Mouse (Mus musculus): ENCODE measurements around the gene Kpna7. TPM values are rescaled to one million over a fixed set of nuclear protein-coding genes. Genes with fewer than 3 reads are reported as not detected.

Kpna7 gene
- polyA plus RNA-seq, 1 experiment from 2014 or later: not detected

GRCm38 (mm10) chr5:145119385-145119784 lies 35.6 kb upstream of the Kpna7 start:
- Histone ChIP-seq H3K4me2 (ENCODE audit: low read length) (no peak overlapping the region), H3K9ac (ENCODE audit: low read depth, low read length) (no peak overlapping the region), H3K4me1 (ENCODE audit: control insufficient read depth, insufficient read depth, low read length) (peaks cover 3% of the 10 kb centered on the region; the same call in 1 of the 2 replicates), H3K9me3 (replicated peaks; ENCODE audit: control insufficient read depth, low read length, poor library complexity, severe bottlenecking) (no peaks in the 10 kb centered on the region), H3K36me3 (ENCODE audit: control insufficient read depth, insufficient read depth, low read length) (0 out of 2 replicates have a peak, but pooled peaks cover 4% of the 10 kb centered on the region), H3K27ac (ENCODE audit: low read length) (no peak overlapping the region), H3K4me3 (ENCODE audit: low read depth, low read length) (no peak overlapping the region), H3K27me3 (ENCODE audit: control insufficient read depth, insufficient read depth, low read depth, low read length) (peaks cover 5% of the 10 kb centered on the region)
- WGBS: 89% methylated on average over 2 of the region's 2 CpGs
- no peak for ATAC-seq

DNA sequence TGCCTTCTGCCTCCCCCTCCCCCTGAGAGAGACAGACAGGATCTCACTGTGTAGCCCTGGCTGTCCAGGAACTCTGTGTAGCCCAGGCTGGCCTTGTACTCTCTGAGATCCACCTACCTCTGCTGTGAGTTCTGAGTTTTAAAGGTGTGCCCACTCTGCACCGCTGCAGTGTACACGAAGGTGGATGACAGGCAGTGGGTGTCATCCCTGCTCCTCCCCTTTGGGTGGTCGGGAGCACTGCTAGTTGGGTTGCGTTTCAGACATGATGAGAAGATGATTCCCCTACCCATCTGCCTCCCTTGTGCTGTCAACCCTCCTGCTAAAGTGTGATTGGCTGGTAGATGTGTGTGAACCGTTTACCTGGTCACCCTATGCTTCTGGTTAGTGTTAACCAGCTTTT lies 34.6 kb upstream of the Kpna7 start:
- ATAC-seq: no peak
- H3K9me3 ChIP-seq (replicated peaks; ENCODE audit: control insufficient read depth, low read length, poor library complexity, severe bottlenecking): no peaks in the 10 kb centered on the region

GRCm38 (mm10) chr5:145118005-145118404 lies 34.2 kb upstream of the Kpna7 start:
- Histone ChIP-seq H3K27me3 (ENCODE audit: control insufficient read depth, insufficient read depth, low read depth, low read length) (peaks cover 15% of the 10 kb centered on the region), H3K27ac (ENCODE audit: low read length) (no peak overlapping the region), H3K36me3 (ENCODE audit: control insufficient read depth, insufficient read depth, low read length) (0 out of 2 replicates have a peak, but pooled peaks cover 2% of the 10 kb centered on the region), H3K4me1 (ENCODE audit: control insufficient read depth, insufficient read depth, low read length) (peaks cover 8% of the 10 kb centered on the region), H3K9ac (ENCODE audit: low read depth, low read length) (no peak overlapping the region), H3K9me3 (replicated peaks; ENCODE audit: control insufficient read depth, low read length, poor library complexity, severe bottlenecking) (no peaks in the 10 kb centered on the region), H3K4me2 (ENCODE audit: low read length) (no peak overlapping the region), H3K4me3 (ENCODE audit: low read depth, low read length) (no peak overlapping the region)
- ATAC-seq: no peak
- WGBS: 70% methylated on average over 6 of the region's 6 CpGs

More for the DNA sequence above, 34.6 kb upstream of the Kpna7 start:
- Histone ChIP-seq H3K4me1 (ENCODE audit: control insufficient read depth, insufficient read depth, low read length) (peaks cover 8% of the 10 kb centered on the region), H3K36me3 (ENCODE audit: control insufficient read depth, insufficient read depth, low read length) (0 out of 2 replicates have a peak, but pooled peaks cover 4% of the 10 kb centered on the region), H3K4me2 (ENCODE audit: low read length) (no peak overlapping the region), H3K4me3 (ENCODE audit: low read depth, low read length) (no peak overlapping the region), H3K27ac (ENCODE audit: low read length) (no peak overlapping the region), H3K27me3 (ENCODE audit: control insufficient read depth, insufficient read depth, low read depth, low read length) (peaks cover 13% of the 10 kb centered on the region), H3K9ac (ENCODE audit: low read depth, low read length) (no peak overlapping the region)
- WGBS: 90% methylated on average over 5 of the region's 5 CpGs

DNA sequence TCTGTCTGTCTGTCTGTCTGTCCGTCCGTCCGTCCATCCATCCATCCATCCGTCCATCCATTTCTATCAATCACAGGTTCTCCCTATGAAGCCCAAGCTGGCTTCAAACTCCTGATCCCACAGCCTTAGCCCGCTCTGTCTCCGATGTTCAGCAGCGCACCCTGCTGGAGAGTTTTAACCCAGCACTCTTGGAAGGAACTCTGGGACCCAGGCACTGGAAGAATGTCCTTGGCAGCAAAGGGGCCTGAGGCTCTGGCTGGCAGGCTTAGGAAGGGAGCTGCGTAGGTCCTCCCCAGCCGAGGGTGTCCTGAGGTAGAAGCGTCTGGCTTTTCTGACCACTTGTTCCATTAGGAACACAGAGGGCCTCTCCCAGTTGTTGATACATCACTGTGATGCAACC lies 33.1 kb upstream of the Kpna7 start:
- ATAC-seq: no peak
- H3K4me3 ChIP-seq (ENCODE audit: low read depth, low read length): no peak overlapping the region
- no peak overlapping the region for H3K9ac ChIP-seq (ENCODE audit: low read depth, low read length)
- no peak overlapping the region for H3K4me2 ChIP-seq (ENCODE audit: low read length)
- H3K9me3 ChIP-seq (replicated peaks; ENCODE audit: control insufficient read depth, low read length, poor library complexity, severe bottlenecking): no peaks in the 10 kb centered on the region
- H3K4me1 ChIP-seq (ENCODE audit: control insufficient read depth, insufficient read depth, low read length): peaks cover 8% of the 10 kb centered on the region
- 0 out of 2 replicates have a peak overlapping the region, but pooled peaks have one; percentile 8 for H3K27ac ChIP-seq (ENCODE audit: low read length)
- WGBS: 42% methylated on average over 10 of the region's 10 CpGs
- H3K27me3 ChIP-seq (ENCODE audit: control insufficient read depth, insufficient read depth, low read depth, low read length): peaks cover 15% of the 10 kb centered on the region
- H3K36me3 ChIP-seq (ENCODE audit: control insufficient read depth, insufficient read depth, low read length): no peaks in the 10 kb centered on the region

DNA sequence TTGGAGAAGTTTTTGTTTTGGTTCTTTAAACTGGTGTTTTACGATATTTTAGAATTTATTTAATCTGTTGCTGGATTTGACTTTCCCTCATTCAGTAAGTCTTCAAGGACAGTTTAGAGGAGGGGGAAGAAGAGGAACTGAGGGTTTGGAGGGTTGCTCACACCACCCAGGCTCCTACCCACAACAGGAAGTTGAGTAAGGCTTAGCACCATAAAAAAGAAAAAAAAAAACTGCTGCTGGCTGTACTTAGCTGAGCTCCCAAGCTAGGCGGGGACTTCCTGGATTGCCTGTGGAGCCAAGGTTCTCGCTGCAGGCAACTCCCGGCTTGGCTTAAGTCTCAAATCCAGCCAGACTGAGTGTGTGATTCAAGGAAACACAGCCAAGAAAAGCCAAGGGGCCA lies 32.5 kb upstream of the Kpna7 start:
- H3K4me3 ChIP-seq (ENCODE audit: low read depth, low read length): no peak overlapping the region
- 56% methylated on average over 4 of the region's 4 CpGs for WGBS
- H3K9me3 ChIP-seq (replicated peaks; ENCODE audit: control insufficient read depth, low read length, poor library complexity, severe bottlenecking): no peaks in the 10 kb centered on the region
- H3K27ac ChIP-seq (ENCODE audit: low read length): no peak overlapping the region
- peaks cover 8% of the 10 kb centered on the region for H3K4me1 ChIP-seq (ENCODE audit: control insufficient read depth, insufficient read depth, low read length)
- H3K36me3 ChIP-seq (ENCODE audit: control insufficient read depth, insufficient read depth, low read length): no peaks in the 10 kb centered on the region
- H3K27me3 ChIP-seq (ENCODE audit: control insufficient read depth, insufficient read depth, low read depth, low read length): peaks cover 15% of the 10 kb centered on the region
- H3K9ac ChIP-seq (ENCODE audit: low read depth, low read length): no peak overlapping the region
- no peak for ATAC-seq
- no peak overlapping the region for H3K4me2 ChIP-seq (ENCODE audit: low read length)

GRCm38 (mm10) chr5:145115736-145116135 lies 31.9 kb upstream of the Kpna7 start:
- H3K27me3 ChIP-seq (ENCODE audit: control insufficient read depth, insufficient read depth, low read depth, low read length): peaks cover 15% of the 10 kb centered on the region
- no peak overlapping the region for H3K4me3 ChIP-seq (ENCODE audit: low read depth, low read length)
- no peak overlapping the region for H3K9ac ChIP-seq (ENCODE audit: low read depth, low read length)
- H3K9me3 ChIP-seq (replicated peaks; ENCODE audit: control insufficient read depth, low read length, poor library complexity, severe bottlenecking): no peaks in the 10 kb centered on the region
- no peak overlapping the region for H3K27ac ChIP-seq (ENCODE audit: low read length)
- H3K4me2 ChIP-seq (ENCODE audit: low read length): no peak overlapping the region
- 93% methylated on average over 5 of the region's 5 CpGs for WGBS
- ATAC-seq: no peak
- H3K36me3 ChIP-seq (ENCODE audit: control insufficient read depth, insufficient read depth, low read length): peaks cover 2% of the 10 kb centered on the region; the same call in 1 of the 2 replicates
- H3K4me1 ChIP-seq (ENCODE audit: control insufficient read depth, insufficient read depth, low read length): peaks cover 8% of the 10 kb centered on the region

- Histone ChIP-seq H3K4me2 (ENCODE audit: low read length) (peak overlapping the region; percentile 57), H3K4me3 (ENCODE audit: low read depth, low read length) (peak overlapping the region; percentile 41), H3K4me1 (ENCODE audit: control insufficient read depth, insufficient read depth, low read length) (peaks cover 8% of the 10 kb centered on the region), H3K27me3 (ENCODE audit: control insufficient read depth, insufficient read depth, low read depth, low read length) (peaks cover 15% of the 10 kb centered on the region), H3K36me3 (ENCODE audit: control insufficient read depth, insufficient read depth, low read length) (peaks cover 6% of the 10 kb centered on the region), H3K9me3 (replicated peaks; ENCODE audit: control insufficient read depth, low read length, poor library complexity, severe bottlenecking) (no peaks in the 10 kb centered on the region), H3K9ac (ENCODE audit: low read depth, low read length) (peak overlapping the region; percentile 52), H3K27ac (ENCODE audit: low read length) (no peak overlapping the region)
- ATAC-seq: peak; percentile 34; the same call in 1 of the 2 replicates
- WGBS: 18% methylated on average over 37 of the region's 40 CpGs
Observed at GRCm38 (mm10) chr5:145114606-145115473, 31.0 kb upstream of the Kpna7 start.

GRCm38 (mm10) chr5:145114071-145114605 lies 30.3 kb upstream of the Kpna7 start, which contains the start of gene Arpc1b:
TSS of gene Arpc1b (plus strand) at chr5:145114215.
- Histone ChIP-seq H3K9me3 (replicated peaks; ENCODE audit: control insufficient read depth, low read length, poor library complexity, severe bottlenecking) (no peaks in the 10 kb centered on the region), H3K4me3 (ENCODE audit: low read depth, low read length) (peak within 1 kb of the TSS; percentile 41), H3K27ac (ENCODE audit: low read length) (no peak within 1 kb of the TSS), H3K27me3 (ENCODE audit: control insufficient read depth, insufficient read depth, low read depth, low read length) (peaks cover 15% of the 10 kb centered on the region), H3K4me2 (ENCODE audit: low read length) (peak within 1 kb of the TSS; percentile 57), H3K9ac (ENCODE audit: low read depth, low read length) (peak within 1 kb of the TSS; percentile 52), H3K36me3 (ENCODE audit: control insufficient read depth, insufficient read depth, low read length) (peaks cover 11% of the 10 kb centered on the region), H3K4me1 (ENCODE audit: control insufficient read depth, insufficient read depth, low read length) (peaks cover 8% of the 10 kb centered on the region)
- ATAC-seq: peak; percentile 44; the same call in 1 of the 2 replicates
- WGBS: 2% methylated on average over 45 of the region's 53 CpGs

DNA sequence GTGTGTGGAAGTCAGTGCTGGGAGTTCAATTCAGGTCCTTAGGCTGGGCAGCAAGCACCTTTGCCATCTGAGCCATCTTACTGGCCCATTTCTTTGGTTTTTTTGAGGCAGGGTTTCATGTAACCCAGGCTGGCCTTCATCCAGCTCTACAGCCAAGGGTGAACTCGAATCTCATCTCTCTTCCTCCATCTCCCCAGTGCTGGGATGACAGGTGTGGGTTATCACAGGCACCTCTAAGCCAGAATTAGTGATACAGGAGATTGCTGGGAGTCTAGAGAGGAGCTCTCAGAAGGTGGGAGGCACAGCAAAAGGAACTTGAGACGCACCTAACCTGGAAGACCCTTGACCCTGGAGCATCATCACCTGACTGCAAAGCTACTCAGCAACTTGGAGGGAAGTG lies 29.6 kb upstream of the Kpna7 start:
- H3K27ac ChIP-seq (ENCODE audit: low read length): no peak overlapping the region
- no peak overlapping the region for H3K4me2 ChIP-seq (ENCODE audit: low read length)
- 52% methylated on average over 2 of the region's 2 CpGs for WGBS
- H3K4me3 ChIP-seq (ENCODE audit: low read depth, low read length): no peak overlapping the region
- peaks cover 15% of the 10 kb centered on the region for H3K36me3 ChIP-seq (ENCODE audit: control insufficient read depth, insufficient read depth, low read length)
- no peak overlapping the region for H3K9ac ChIP-seq (ENCODE audit: low read depth, low read length)
- H3K9me3 ChIP-seq (replicated peaks; ENCODE audit: control insufficient read depth, low read length, poor library complexity, severe bottlenecking): no peaks in the 10 kb centered on the region
- peaks cover 15% of the 10 kb centered on the region for H3K27me3 ChIP-seq (ENCODE audit: control insufficient read depth, insufficient read depth, low read depth, low read length)
- peaks cover 8% of the 10 kb centered on the region for H3K4me1 ChIP-seq (ENCODE audit: control insufficient read depth, insufficient read depth, low read length)
- no peak for ATAC-seq

Data from midbrain, embryonic 16.5 days (tissue).